Mouse (Mus musculus): ENCODE data around the gene Bmi1. TPM values are rescaled to one million over a fixed set of nuclear protein-coding genes. Genes with fewer than 3 reads are reported as not detected.

The Bmi1 gene
- polyA plus RNA-seq, 1 experiment: 42.4 TPM

- no peak overlapping the region for H3K4me3 ChIP-seq (ENCODE audit: insufficient read depth, low read depth, low read length)
- no peak overlapping the region for H3K27ac ChIP-seq (replicated peaks; ENCODE audit: low read depth, low read length)
- H3K4me1 ChIP-seq (ENCODE audit: control insufficient read depth, insufficient read depth, insufficient read length, low read length): no peaks in the 10 kb centered on the region
Observed at GRCm38 (mm10) chr2:18734394-18735127, 57.7 kb downstream of the Bmi1 start.

Other genes with a start within 250 kb of the Bmi1 start
- 194 and 268 TPM in 2 replicates for gene Commd3, start 4.6 kb upstream of the Bmi1 start, polyA plus RNA-seq (2012; ENCODE audit: insufficient read depth, insufficient read length, missing spikeins)
- gene Spag6, start 17.0 kb downstream of the Bmi1 start, polyA plus RNA-seq (2012; ENCODE audit: insufficient read depth, insufficient read length, missing spikeins): not detected in 2 replicates

Measured in brown adipose tissue, adult 24 weeks (tissue).